Comparison of ENCODE assay signal across 30 mouse cellular contexts in the genomic region with DNA sequence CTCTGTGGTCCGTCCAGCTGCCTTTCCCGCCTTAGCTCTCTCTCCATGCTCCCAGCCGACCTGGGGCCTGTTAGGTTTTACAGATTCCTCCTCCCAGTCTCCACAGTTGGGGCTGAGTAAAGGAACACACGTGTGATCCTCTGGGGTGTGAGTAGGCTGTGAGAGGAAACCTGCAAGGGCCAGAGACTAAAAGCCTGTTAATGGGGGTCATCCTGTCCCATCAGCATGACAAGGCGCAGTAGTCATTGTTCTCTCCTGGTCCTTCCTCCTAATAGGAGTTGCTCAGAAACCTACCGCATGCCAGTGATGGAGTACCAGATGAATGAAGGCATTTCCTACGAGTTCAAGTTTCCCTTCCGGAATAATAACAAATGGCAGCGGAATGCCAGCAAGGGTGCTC.
DNase-seq lines count a peak whose midpoint lies in the region; ATAC-seq and TF ChIP-seq lines count a peak whose summit lies in the region.
"Had no signal": no experiment of that assay in that cellular context is flagged by ENCODE, and none has a peak within 500 bp of the region (broad histone marks: within the 10 kb centered on the region; RNA-seq: fewer than 3 reads in every experiment).

No protein-coding gene starts in this region.

- 0 out of 2 replicates have a peak overlapping the region, but pooled peaks have one; percentile 26 for H3K27ac ChIP-seq in lung, embryonic 14.5 days (ENCODE audit: low read depth)
- H3K27ac ChIP-seq in midbrain, embryonic 10.5 days (replicated peaks), result 0 out of 2 replicates have a peak overlapping the region, but pooled peaks have one; percentile 17
- no peak overlapping the region for H3K27ac ChIP-seq in midbrain, embryonic 11.5 days (ENCODE audit: low read depth, low read length)
- H3K27ac ChIP-seq in kidney, embryonic 15.5 days, result no peak overlapping the region
- H3K27ac ChIP-seq: embryonic facial prominence, embryonic 13.5 days; forebrain, embryonic 10.5 days; gastrocnemius, adult 2 months; hindbrain, embryonic 13.5 days; layer of hippocampus, adult 2 months; liver, embryonic 15.5 days; midbrain, embryonic 12.5 days; neural tube, embryonic 12.5 days had no signal

- H3K9me3 ChIP-seq in lung, embryonic 14.5 days (ENCODE audit: low read depth, low read length), result no peaks in the 10 kb centered on the region
- no peaks in the 10 kb centered on the region for H3K9me3 ChIP-seq in midbrain, embryonic 10.5 days (replicated peaks)
- no peaks in the 10 kb centered on the region for H3K9me3 ChIP-seq in midbrain, embryonic 11.5 days (ENCODE audit: control insufficient read depth, low read length)
- H3K9me3 ChIP-seq in kidney, embryonic 15.5 days (replicated peaks), result no peaks in the 10 kb centered on the region
- H3K9me3 ChIP-seq: embryonic facial prominence, embryonic 13.5 days; forebrain, embryonic 10.5 days; hindbrain, embryonic 13.5 days; liver, embryonic 15.5 days; midbrain, embryonic 12.5 days; neural tube, embryonic 12.5 days had no signal

- H3K36me3 ChIP-seq in lung, embryonic 14.5 days (ENCODE audit: insufficient read depth), result peaks cover 24% of the 10 kb centered on the region; the same call in 1 of the 2 replicates
- peaks cover 43% of the 10 kb centered on the region for H3K36me3 ChIP-seq in midbrain, embryonic 10.5 days
- H3K36me3 ChIP-seq in midbrain, embryonic 11.5 days (ENCODE audit: control insufficient read depth, insufficient read depth, low read length), result no peaks in the 10 kb centered on the region; the same call in 1 of the 2 replicates
- H3K36me3 ChIP-seq in kidney, embryonic 15.5 days, result peaks cover 39% of the 10 kb centered on the region
- H3K36me3 ChIP-seq: liver, embryonic 15.5 days had no signal

- H3K4me1 ChIP-seq in lung, embryonic 14.5 days (ENCODE audit: insufficient read depth), result peaks cover 7% of the 10 kb centered on the region
- H3K4me1 ChIP-seq in midbrain, embryonic 10.5 days, result peaks cover 4% of the 10 kb centered on the region
- H3K4me1 ChIP-seq in midbrain, embryonic 11.5 days (ENCODE audit: control insufficient read depth, insufficient read depth, low read length), result no peaks in the 10 kb centered on the region
- peaks cover 21% of the 10 kb centered on the region for H3K4me1 ChIP-seq in kidney, embryonic 15.5 days
- H3K4me1 ChIP-seq: neural tube, embryonic 12.5 days had no signal

- peak; percentile 33 for DNase-seq in lung, embryonic 14.5 days
- no peak for DNase-seq in lung, postnatal 25 days (ENCODE audit: low spot score)
- no peak for DNase-seq in midbrain, embryonic 10.5 days (ENCODE audit: low spot score)
- DNase-seq in midbrain, embryonic 11.5 days (ENCODE audit: low spot score, missing footprints), result no peak
- DNase-seq in WW6 (ENCODE audit: low read depth, low spot score), result peak; percentile 16
- no peak for DNase-seq in layer of hippocampus, postnatal 14 days (ENCODE audit: low spot score in 2 of 2)
- DNase-seq: adrenal gland, postnatal 25 days; cerebellum, adult 11-12 months; cerebellum, adult 9-11 months; gastrocnemius, adult 2 months; gastrocnemius, postnatal 36 days; heart, adult 18-20 months; heart, postnatal 36 days; kidney, adult 18-20 months; kidney, postnatal 36 days; left cerebral cortex, postnatal 4 days; right cerebral cortex, postnatal 14 days; thymus, postnatal 14 days had no signal

- WGBS in lung, embryonic 14.5 days, result 67% methylated on average over 9 of the region's 9 CpGs
- WGBS in midbrain, embryonic 10.5 days, result 86% methylated on average over 9 of the region's 9 CpGs
- WGBS in midbrain, embryonic 11.5 days, result 84% methylated on average over 9 of the region's 9 CpGs
- WGBS in kidney, embryonic 15.5 days, result 70% methylated on average over 9 of the region's 9 CpGs

- no peak overlapping the region for H3K9ac ChIP-seq in lung, embryonic 14.5 days
- H3K9ac ChIP-seq in midbrain, embryonic 11.5 days (ENCODE audit: low read length), result no peak overlapping the region
- no peak overlapping the region for H3K9ac ChIP-seq in kidney, embryonic 15.5 days
- H3K9ac ChIP-seq: embryonic facial prominence, embryonic 13.5 days; hindbrain, embryonic 13.5 days; liver, embryonic 15.5 days; midbrain, embryonic 12.5 days; neural tube, embryonic 12.5 days had no signal

- ATAC-seq in lung, embryonic 14.5 days (ENCODE audit: insufficient read depth), result peak; percentile 43; the same call in 1 of the 2 replicates
- no peak for ATAC-seq in midbrain, embryonic 11.5 days (ENCODE audit: low FRiP score)
- no peak; the same call in 1 of the 2 replicates for ATAC-seq in kidney, embryonic 15.5 days (replicated peaks; ENCODE audit: low FRiP score)
- ATAC-seq: CD4-positive, CD25-positive, alpha-beta regulatory T cell, adult 4 months; forebrain, embryonic 16.5 days had no signal

- no peak for TF ChIP-seq CTCF in lung, embryonic 14.5 days (IDR thresholded peaks at IDR 0.05; ENCODE audit: low read depth)

- no peak overlapping the region for H3K4me3 ChIP-seq in lung, embryonic 14.5 days (ENCODE audit: low read depth, low read length)
- H3K4me3 ChIP-seq in midbrain, embryonic 10.5 days, result no peak overlapping the region
- H3K4me3 ChIP-seq in midbrain, embryonic 11.5 days (ENCODE audit: low read depth, low read length), result no peak overlapping the region
- H3K4me3 ChIP-seq in kidney, embryonic 15.5 days (replicated peaks), result no peak overlapping the region
- H3K4me3 ChIP-seq: embryonic facial prominence, embryonic 13.5 days; forebrain, embryonic 10.5 days; gastrocnemius, adult 2 months; hindbrain, embryonic 13.5 days; layer of hippocampus, adult 2 months; liver, embryonic 15.5 days; midbrain, embryonic 12.5 days; myocyte; neural tube, embryonic 12.5 days had no signal

- no peaks in the 10 kb centered on the region for H3K27me3 ChIP-seq in lung, embryonic 14.5 days (ENCODE audit: insufficient read depth, low read length)
- H3K27me3 ChIP-seq in midbrain, embryonic 10.5 days (ENCODE audit: low read depth, poor library complexity, severe bottlenecking), result no peaks in the 10 kb centered on the region
- no peaks in the 10 kb centered on the region for H3K27me3 ChIP-seq in midbrain, embryonic 11.5 days (ENCODE audit: control insufficient read depth, insufficient read depth, low read length)
- no peaks in the 10 kb centered on the region for H3K27me3 ChIP-seq in kidney, embryonic 15.5 days
- H3K27me3 ChIP-seq: embryonic facial prominence, embryonic 13.5 days; hindbrain, embryonic 13.5 days; liver, embryonic 15.5 days; midbrain, embryonic 12.5 days; neural tube, embryonic 12.5 days had no signal

- H3K4me2 ChIP-seq in lung, embryonic 14.5 days, result no peak overlapping the region
- no peak overlapping the region for H3K4me2 ChIP-seq in midbrain, embryonic 11.5 days
- no peak overlapping the region for H3K4me2 ChIP-seq in kidney, embryonic 15.5 days
- H3K4me2 ChIP-seq: embryonic facial prominence, embryonic 13.5 days; heart, embryonic 11.5 days; hindbrain, embryonic 13.5 days; liver, embryonic 15.5 days; midbrain, embryonic 12.5 days; neural tube, embryonic 12.5 days had no signal

Comparison
In these comparisons a context has a peak if more than half of its experiments do, and no peak if none do; other contexts are left out.
1. DNase-seq: peak in lung, embryonic 14.5 days (single experiment) and WW6 (single experiment); none in lung, postnatal 25 days (single experiment), midbrain, embryonic 10.5 days (single experiment), midbrain, embryonic 11.5 days (single experiment) and layer of hippocampus, postnatal 14 days (0 of 2).
2. H3K27ac ChIP-seq: peak in lung, embryonic 14.5 days (single experiment) and midbrain, embryonic 10.5 days (single experiment); none in midbrain, embryonic 11.5 days (single experiment) and kidney, embryonic 15.5 days (single experiment).